Mouse (Mus musculus) heart, postnatal 4 days (tissue): ENCODE results near the gene Rmnd1. TPM values are rescaled to one million over a fixed set of nuclear protein-coding genes. Genes with fewer than 3 reads are reported as not detected.

Source experiments
- total RNA-seq, 2 experiments: library from RNA; stranded (reverse); gene quantifications; 2 replicates each; pipeline ENCODE4 v1.2.3; 2021

Rmnd1 gene
- total RNA-seq, 2 experiments from 2014 or later = 50.5 to 52.2 TPM

Other genes starting within 250 kb of the Rmnd1 start
- gene Akap12, start 166.0 kb downstream of the Rmnd1 start, total RNA-seq = 10 to 100 TPM; 81.8 to 82.6 TPM
- 10 to 100 TPM; 10.6 to 10.9 TPM for gene Zbtb2, start 44.3 kb downstream of the Rmnd1 start, total RNA-seq
- 10 to 100 TPM; 11.1 to 11.8 TPM for gene Armt1, start 79 bp upstream of the Rmnd1 start, total RNA-seq
- under 1 TPM; 0.19 to 0.23 TPM for gene Ccdc170, start 50.1 kb upstream of the Rmnd1 start, total RNA-seq
- gene Esr1, start 179.2 kb upstream of the Rmnd1 start, total RNA-seq = under 1 TPM; 0.41 to 0.52 TPM